In the genomic region with DNA sequence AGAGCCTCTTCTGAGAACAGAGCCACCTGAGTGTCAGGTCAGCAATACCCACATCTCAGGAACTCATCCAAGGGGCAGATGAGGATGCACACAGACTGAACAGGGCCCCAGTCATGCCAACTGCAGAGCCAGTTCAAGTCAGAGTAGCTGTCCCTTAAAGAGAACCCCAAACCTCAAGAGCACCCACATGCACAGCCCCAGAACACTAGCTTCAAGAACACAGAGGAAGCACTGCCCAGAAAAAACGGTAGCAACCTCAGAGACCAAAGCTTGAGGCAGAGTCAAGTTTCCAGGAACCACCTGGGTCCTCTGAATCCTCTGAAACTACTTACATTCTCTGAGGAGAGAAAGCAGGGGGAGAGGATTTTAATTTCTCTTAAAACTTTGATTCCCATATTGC, we compare ENCODE assay signal across 9 mouse cellular contexts. TPM values are rescaled to one million over a fixed set of nuclear protein-coding genes. Genes with fewer than 3 reads are reported as not detected.
DNase-seq lines count a peak whose midpoint lies in the region; ATAC-seq and TF ChIP-seq lines count a peak whose summit lies in the region.
"Had no signal": no experiment of that assay in that cellular context is flagged by ENCODE, and none has a peak within 500 bp of the region (broad histone marks: within the 10 kb centered on the region; RNA-seq: fewer than 3 reads in every experiment).

No protein-coding gene starts in this region.

- peaks cover 17% of the 10 kb centered on the region for H3K36me3 ChIP-seq in heart, embryonic 12.5 days
- peaks cover 15 to 47% of the 10 kb centered on the region in 2 experiments for H3K36me3 ChIP-seq in CH12.LX (replicated peaks in 1 of 2; ENCODE audit: control insufficient read depth in 1 of 2, insufficient read depth in 1 of 2, low read length in 1 of 2)
- 0 out of 2 replicates have a peak, but pooled peaks cover under 1% of the 10 kb centered on the region for H3K36me3 ChIP-seq in forebrain, embryonic 16.5 days (ENCODE audit: control insufficient read depth, insufficient read depth)
- 0 out of 2 replicates have a peak, but pooled peaks cover 3% of the 10 kb centered on the region for H3K36me3 ChIP-seq in midbrain, embryonic 16.5 days (ENCODE audit: control insufficient read depth, insufficient read depth, low read length)
- H3K36me3 ChIP-seq in lung, postnatal 0 days (ENCODE audit: insufficient read depth, low read length): 0 out of 2 replicates have a peak, but pooled peaks cover 4% of the 10 kb centered on the region

- no peak for TF ChIP-seq CTCF in CH12.LX (conservative IDR thresholded peaks at IDR 0.05 in 1 of 2, IDR thresholded peaks at IDR 0.05 in 1 of 2; ENCODE audit: low read depth in 2 of 2, low read length in 2 of 2)
- no peak for TF ChIP-seq CTCF in lung, postnatal 0 days (IDR thresholded peaks at IDR 0.05)

- peak overlapping the region; percentile 91 for H3K4me2 ChIP-seq in heart, embryonic 12.5 days
- no peak overlapping the region for H3K4me2 ChIP-seq in CH12.LX (ENCODE audit: insufficient read depth, low read depth, poor library complexity, severe bottlenecking)
- H3K4me2 ChIP-seq in forebrain, embryonic 16.5 days (ENCODE audit: low read length): peak overlapping the region; percentile 75
- H3K4me2 ChIP-seq in midbrain, embryonic 16.5 days (ENCODE audit: low read length): peak overlapping the region; percentile 89
- H3K4me2 ChIP-seq in lung, postnatal 0 days (replicated peaks; ENCODE audit: low read depth, low read length): no peak overlapping the region

- DNase-seq in heart, postnatal 4 days: no peak
- DNase-seq in CH12.LX (ENCODE audit: extremely low read depth) (no peak), MN1 (ENCODE audit: low spot score) (no peak)
- no peak for DNase-seq in adrenal gland, adult (ENCODE audit: inconsistent age in 2 of 2, low spot score in 1 of 2)
- no peak for DNase-seq in lung, postnatal 0 days (ENCODE audit: low spot score)

- TF ChIP-seq RAD21 in CH12.LX (IDR thresholded peaks at IDR 0.05; ENCODE audit: low read depth, low read length): no peak

- no peaks in the 10 kb centered on the region for H3K79me2 ChIP-seq in CH12.LX (replicated peaks; ENCODE audit: control insufficient read depth, extremely low read depth, insufficient read depth, poor library complexity, severe bottlenecking)

- 41% methylated on average over 1 of the region's 1 CpGs for WGBS in heart, embryonic 12.5 days
- WGBS in forebrain, embryonic 16.5 days: 67% methylated on average over 1 of the region's 1 CpGs
- 79% methylated on average over 1 of the region's 1 CpGs for WGBS in midbrain, embryonic 16.5 days
- 24% methylated on average over 1 of the region's 1 CpGs for WGBS in lung, postnatal 0 days

- dilution Hi-C loops in CH12.LX (cut with MboI; ENCODE audit: extremely low pct_ligation_motif_present, extremely low pct_unique_long_range_greater_than_20kb, low sequenced_read_pairs): no loop called here

- peak overlapping the region; percentile 87 for H3K9ac ChIP-seq in heart, embryonic 12.5 days
- H3K9ac ChIP-seq in CH12.LX (ENCODE audit: insufficient read depth, low read depth): peak overlapping the region; percentile 84; the same call in 1 of the 2 replicates
- H3K9ac ChIP-seq in forebrain, embryonic 16.5 days (replicated peaks; ENCODE audit: low read depth, low read length): no peak overlapping the region
- H3K9ac ChIP-seq in midbrain, embryonic 16.5 days (ENCODE audit: low read depth, low read length): peak overlapping the region; percentile 84; the same call in 1 of the 2 replicates
- no peak overlapping the region for H3K9ac ChIP-seq in lung, postnatal 0 days (replicated peaks; ENCODE audit: low read depth)

- in situ Hi-C loops in CH12.LX (cut with MboI; ENCODE audit: low pct_ligation_motif_present, low pct_unique_long_range_greater_than_20kb, low sequenced_read_pairs): no loop called here

- TF ChIP-seq EP300 in CH12.LX (IDR thresholded peaks at IDR 0.05; ENCODE audit: low read length): no peak
- no peak for TF ChIP-seq EP300 in lung, postnatal 0 days (IDR thresholded peaks at IDR 0.05)

- ATAC-seq in heart, embryonic 12.5 days (ENCODE audit: insufficient number of reproducible peaks, low FRiP score): no peak
- ATAC-seq in forebrain, embryonic 16.5 days: no peak
- no peak for ATAC-seq in midbrain, embryonic 16.5 days
- ATAC-seq in lung, postnatal 0 days: no peak

- H3K27ac ChIP-seq in heart, embryonic 12.5 days (ENCODE audit: poor library complexity, severe bottlenecking): no peak overlapping the region
- H3K27ac ChIP-seq in CH12.LX (ENCODE audit: insufficient read depth, low read depth): no peak overlapping the region
- no peak overlapping the region for H3K27ac ChIP-seq in forebrain, embryonic 16.5 days (ENCODE audit: low read length)
- no peak overlapping the region for H3K27ac ChIP-seq in midbrain, embryonic 16.5 days (ENCODE audit: low read length)
- H3K27ac ChIP-seq in lung, postnatal 0 days (ENCODE audit: low read length): no peak overlapping the region

- H3K4me1 ChIP-seq in heart, embryonic 12.5 days (replicated peaks): peaks cover 65% of the 10 kb centered on the region
- peaks cover 23 to 72% of the 10 kb centered on the region in 2 experiments for H3K4me1 ChIP-seq in CH12.LX (ENCODE audit: control insufficient read depth in 1 of 2, insufficient read depth in 2 of 2)
- H3K4me1 ChIP-seq in forebrain, embryonic 16.5 days (replicated peaks; ENCODE audit: control insufficient read depth, insufficient read depth, low read length): peaks cover 34% of the 10 kb centered on the region
- peaks cover 31% of the 10 kb centered on the region for H3K4me1 ChIP-seq in midbrain, embryonic 16.5 days (ENCODE audit: control insufficient read depth, insufficient read depth, low read length)
- H3K4me1 ChIP-seq in lung, postnatal 0 days (ENCODE audit: insufficient read depth, low read depth, low read length): peaks cover 18% of the 10 kb centered on the region; the same call in 1 of the 2 replicates

- no peak for TF ChIP-seq POLR2A in CH12.LX (IDR thresholded peaks at IDR 0.05; ENCODE audit: low read depth, low read length)

- peak overlapping the region; percentile 88 for H3K4me3 ChIP-seq in heart, embryonic 12.5 days
- peak overlapping the region in 1 of 3 experiments; percentile 24 for H3K4me3 ChIP-seq in CH12.LX (replicated peaks in 1 of 3; ENCODE audit: low read depth in 2 of 3, low read length in 2 of 3, poor library complexity in 1 of 3)
- no peak overlapping the region for H3K4me3 ChIP-seq in forebrain, embryonic 16.5 days (replicated peaks; ENCODE audit: low read length)
- no peak overlapping the region; the same call in 1 of the 2 replicates for H3K4me3 ChIP-seq in midbrain, embryonic 16.5 days (ENCODE audit: low read depth, low read length)
- H3K4me3 ChIP-seq in lung, postnatal 0 days (ENCODE audit: low read depth, low read length): no peak overlapping the region

- H3K9me3 ChIP-seq in heart, embryonic 12.5 days (replicated peaks): no peaks in the 10 kb centered on the region
- no peaks in the 10 kb centered on the region for H3K9me3 ChIP-seq in CH12.LX (replicated peaks; ENCODE audit: low read length)
- no peaks in the 10 kb centered on the region for H3K9me3 ChIP-seq in forebrain, embryonic 16.5 days (ENCODE audit: control insufficient read depth, low read length)
- no peaks in the 10 kb centered on the region for H3K9me3 ChIP-seq in midbrain, embryonic 16.5 days (replicated peaks; ENCODE audit: control insufficient read depth, low read length, poor library complexity, severe bottlenecking)
- no peaks in the 10 kb centered on the region for H3K9me3 ChIP-seq in lung, postnatal 0 days (ENCODE audit: low read length)

- H3K27me3 ChIP-seq in heart, embryonic 12.5 days (replicated peaks): no peaks in the 10 kb centered on the region
- no peaks in the 10 kb centered on the region for H3K27me3 ChIP-seq in CH12.LX (replicated peaks)
- H3K27me3 ChIP-seq in forebrain, embryonic 16.5 days (replicated peaks; ENCODE audit: control insufficient read depth, insufficient read depth, low read length): no peaks in the 10 kb centered on the region
- H3K27me3 ChIP-seq in midbrain, embryonic 16.5 days (ENCODE audit: control insufficient read depth, insufficient read depth, low read depth, low read length): no peaks in the 10 kb centered on the region
- H3K27me3 ChIP-seq in lung, postnatal 0 days (replicated peaks; ENCODE audit: insufficient read depth, low read length): no peaks in the 10 kb centered on the region

RNA-seq across cellular contexts. Expression of gene Zdhhc8, which starts 1.5 kb away (rescaled TPM):
- polyA plus RNA-seq in heart, embryonic 12.5 days (2016; fragmentation: Nextera tagmentation; extraction: Ambion mirVana): 29.5 and 33.0 TPM in 2 replicates
- total RNA-seq in heart, postnatal 4 days (2021): 10 to 100 TPM; 29.8 to 36.0 TPM
- total RNA-seq in CH12.LX (2012; rRNA removed) (10.3 and 12.1 TPM in 2 replicates), CH12.LX (2014; rRNA removed) (3.2 and 3.6 TPM in 2 replicates)
- 9.5 and 15.2 TPM in 2 replicates for polyA plus RNA-seq in CH12.LX (2012; ENCODE audit: insufficient read length, low read depth)
- polyA plus RNA-seq in forebrain, embryonic 16.5 days (2015; fragmentation: Nextera tagmentation; extraction: Ambion mirVana): 15.1 and 17.4 TPM in 2 replicates
- 13.8 and 17.9 TPM in 2 replicates for polyA plus RNA-seq in midbrain, embryonic 16.5 days (2015; fragmentation: Nextera tagmentation; extraction: Ambion mirVana)
- polyA plus RNA-seq in lung, postnatal 0 days (2015; fragmentation: Nextera tagmentation; extraction: Ambion mirVana): 12.9 and 13.9 TPM in 2 replicates

RNA-seq across cellular contexts. Expression of gene Trmt2a, which starts 15.0 kb away (rescaled TPM):
- 57.2 and 61.9 TPM in 2 replicates for polyA plus RNA-seq in heart, embryonic 12.5 days (2016; fragmentation: Nextera tagmentation; extraction: Ambion mirVana)
- 10 to 100 TPM; 30.8 to 32.9 TPM for total RNA-seq in heart, postnatal 4 days (2021)
- total RNA-seq in CH12.LX (2012; rRNA removed) (155 and 208 TPM in 2 replicates), CH12.LX (2014; rRNA removed) (196 and 199 TPM in 2 replicates)
- polyA plus RNA-seq in CH12.LX (2012; ENCODE audit: insufficient read length, low read depth): 216 and 252 TPM in 2 replicates
- 118 and 139 TPM in 2 replicates for polyA plus RNA-seq in forebrain, embryonic 16.5 days (2015; fragmentation: Nextera tagmentation; extraction: Ambion mirVana)
- polyA plus RNA-seq in midbrain, embryonic 16.5 days (2015; fragmentation: Nextera tagmentation; extraction: Ambion mirVana): 105 and 106 TPM in 2 replicates
- polyA plus RNA-seq in lung, postnatal 0 days (2015; fragmentation: Nextera tagmentation; extraction: Ambion mirVana): 39.2 and 39.7 TPM in 2 replicates

RNA-seq across cellular contexts. Expression of gene Ranbp1, which starts 15.1 kb away (rescaled TPM):
- polyA plus RNA-seq in heart, embryonic 12.5 days (2016; fragmentation: Nextera tagmentation; extraction: Ambion mirVana): 512 and 519 TPM in 2 replicates
- total RNA-seq in heart, postnatal 4 days (2021): 100 to 1,000 TPM; 130 to 137 TPM
- total RNA-seq in CH12.LX (2012; rRNA removed) (605 and 763 TPM in 2 replicates), CH12.LX (2014; rRNA removed) (1,124 and 1,127 TPM in 2 replicates)
- 1,263 and 1,327 TPM in 2 replicates for polyA plus RNA-seq in CH12.LX (2012; ENCODE audit: insufficient read length, low read depth)
- 370 and 388 TPM in 2 replicates for polyA plus RNA-seq in forebrain, embryonic 16.5 days (2015; fragmentation: Nextera tagmentation; extraction: Ambion mirVana)
- 359 and 384 TPM in 2 replicates for polyA plus RNA-seq in midbrain, embryonic 16.5 days (2015; fragmentation: Nextera tagmentation; extraction: Ambion mirVana)
- 155 and 163 TPM in 2 replicates for polyA plus RNA-seq in lung, postnatal 0 days (2015; fragmentation: Nextera tagmentation; extraction: Ambion mirVana)

RNA-seq across cellular contexts. Expression of gene Ccdc188, which starts 15.8 kb away (rescaled TPM):
- polyA plus RNA-seq in heart, embryonic 12.5 days (2016; fragmentation: Nextera tagmentation; extraction: Ambion mirVana): 0.14 and 0.15 TPM in 2 replicates
- total RNA-seq in heart, postnatal 4 days (2021): not detected
- 0.30 and 0.50 TPM in 2 replicates for total RNA-seq in CH12.LX (2012; rRNA removed)
- total RNA-seq in CH12.LX (2014; rRNA removed): not detected in 2 replicates
- polyA plus RNA-seq in CH12.LX (2012; ENCODE audit: insufficient read length, low read depth): 0.30 TPM in 1 of 2 replicates, not detected in the other
- 0.19 TPM in 1 of 2 replicates, not detected in the other for polyA plus RNA-seq in forebrain, embryonic 16.5 days (2015; fragmentation: Nextera tagmentation; extraction: Ambion mirVana)
- 0.14 TPM in 1 of 2 replicates, not detected in the other for polyA plus RNA-seq in midbrain, embryonic 16.5 days (2015; fragmentation: Nextera tagmentation; extraction: Ambion mirVana)
- not detected in 2 replicates for polyA plus RNA-seq in lung, postnatal 0 days (2015; fragmentation: Nextera tagmentation; extraction: Ambion mirVana)
- total RNA-seq: liver, adult 2 months had no signal
- polyA plus RNA-seq: liver, adult 2 months had no signal

RNA-seq across cellular contexts. Expression of gene Gm49776, which starts 24.7 kb away (rescaled TPM):
- polyA plus RNA-seq in heart, embryonic 12.5 days (2016; fragmentation: Nextera tagmentation; extraction: Ambion mirVana): 1.2 and 1.7 TPM in 2 replicates
- not detected for total RNA-seq in heart, postnatal 4 days (2021)
- total RNA-seq in CH12.LX (2012; rRNA removed) (0.25 TPM in 1 of 2 replicates, not detected in the other), CH12.LX (2014; rRNA removed) (not detected in 2 replicates)
- 25.0 TPM in 2 replicates for polyA plus RNA-seq in CH12.LX (2012; ENCODE audit: insufficient read length, low read depth)
- polyA plus RNA-seq in forebrain, embryonic 16.5 days (2015; fragmentation: Nextera tagmentation; extraction: Ambion mirVana): 2.0 TPM in 1 of 2 replicates, not detected in the other
- not detected in 2 replicates for polyA plus RNA-seq in midbrain, embryonic 16.5 days (2015; fragmentation: Nextera tagmentation; extraction: Ambion mirVana)
- 2.2 and 2.5 TPM in 2 replicates for polyA plus RNA-seq in lung, postnatal 0 days (2015; fragmentation: Nextera tagmentation; extraction: Ambion mirVana)
- total RNA-seq: liver, adult 2 months had no signal
- polyA plus RNA-seq: liver, adult 2 months had no signal

Comparison
In these comparisons a context has a peak if more than half of its experiments do, and no peak if none do; other contexts are left out.
1. H3K4me2 ChIP-seq: peak in heart, embryonic 12.5 days (single experiment), forebrain, embryonic 16.5 days (single experiment) and midbrain, embryonic 16.5 days (single experiment); none in CH12.LX (single experiment) and lung, postnatal 0 days (single experiment).
2. H3K9ac ChIP-seq: peak in heart, embryonic 12.5 days (single experiment), CH12.LX (single experiment) and midbrain, embryonic 16.5 days (single experiment); none in forebrain, embryonic 16.5 days (single experiment) and lung, postnatal 0 days (single experiment).